Mouse (Mus musculus): Measurements from ENCODE around the gene Gstm2.

DNA sequence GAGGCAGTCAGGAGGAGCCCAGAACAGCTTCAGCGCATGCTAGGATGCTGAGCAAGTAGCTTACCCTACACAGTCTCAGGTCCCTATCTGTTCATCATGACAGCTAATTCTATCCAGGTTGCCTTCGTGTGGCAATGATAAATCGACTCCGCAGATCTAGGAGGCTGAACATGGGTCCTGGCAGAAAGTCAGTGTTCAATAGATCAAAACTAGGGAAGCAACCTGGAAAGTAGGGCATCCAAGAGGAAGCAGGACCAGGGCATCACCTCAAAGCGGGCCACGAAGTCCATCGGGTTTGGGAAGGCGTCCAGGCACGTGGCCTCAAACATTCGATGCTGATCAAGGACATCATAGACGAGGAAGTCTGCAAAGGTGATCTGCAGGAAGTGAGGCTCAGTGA lies 35.7 kb downstream of the Gstm2 start:
- TF ChIP-seq CTCF (IDR thresholded peaks at IDR 0.05; ENCODE audit: low read depth, low read length) (no peak), POLR2A (IDR thresholded peaks at IDR 0.05; ENCODE audit: extremely low read depth, insufficient read depth, low read length) (no peak)
